Mouse (Mus musculus) spleen, postnatal 10 days (tissue): ENCODE measurements around the gene Slc39a3.
"Not testable (repeated sequence)": the region's sequence is repeated elsewhere in the genome, so short reads cannot be mapped to it uniquely, and the experiment has no call there.

Source experiments
- DNase-seq, 2 experiments: peaks; one replicate each; pipeline ENCODE4 v3.0.0; 2021 to 2022; ENCODE audit warnings: low spot score in 2 of 2

The Slc39a3 gene

DNA sequence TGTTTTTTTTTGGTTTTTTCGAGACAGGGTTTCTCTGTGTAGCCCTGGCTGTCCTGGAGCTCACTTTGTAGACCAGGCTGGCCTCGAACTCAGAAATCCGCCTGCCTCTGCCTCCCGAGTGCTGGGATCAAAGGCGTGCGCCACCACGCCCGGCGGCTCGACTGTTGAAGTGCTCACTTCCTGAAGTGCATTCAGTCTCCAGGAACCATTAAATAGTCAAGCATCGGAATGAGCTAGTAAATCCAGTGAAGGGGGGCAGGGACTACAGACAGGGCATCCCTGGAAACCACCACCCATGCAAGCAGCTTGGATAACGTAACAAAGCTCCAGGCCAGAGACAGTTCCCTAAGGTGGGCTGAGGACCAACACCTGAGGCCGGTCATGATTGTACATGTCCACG, 8.0 kb upstream of the Slc39a3 start:
- not testable (repeated sequence) for DNase-seq

GRCm38 (mm10) chr10:81041458-81042175, 4.4 kb upstream of the Slc39a3 start:
- peak; percentile 63 to 84 for DNase-seq

- peak in 1 of 2 experiments; percentile 71 for DNase-seq
These were observed 975 bp downstream of the Slc39a3 start for GRCm38 (mm10) chr10:81036251-81036650.

DNA sequence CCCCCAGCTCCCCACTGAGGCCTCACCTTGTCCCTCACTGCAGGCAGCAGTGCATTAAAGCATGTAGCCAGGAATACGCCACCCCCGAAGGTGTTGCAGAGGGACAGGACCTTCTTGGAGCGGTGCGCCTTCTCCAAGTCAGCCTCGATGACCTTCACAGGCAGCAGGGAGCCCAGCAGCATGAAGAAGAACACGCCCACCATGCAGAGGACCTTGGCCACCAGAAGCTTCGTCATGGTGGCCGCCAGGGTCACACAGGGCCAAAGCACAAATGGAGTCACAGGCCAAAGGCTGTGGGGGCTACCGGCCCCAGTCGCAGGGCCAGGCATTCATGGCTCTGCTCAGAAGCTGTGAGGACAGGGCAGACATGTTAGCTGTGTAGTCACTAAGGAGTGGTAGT, 3.6 kb downstream of the Slc39a3 start:
- no peak for DNase-seq

DNA sequence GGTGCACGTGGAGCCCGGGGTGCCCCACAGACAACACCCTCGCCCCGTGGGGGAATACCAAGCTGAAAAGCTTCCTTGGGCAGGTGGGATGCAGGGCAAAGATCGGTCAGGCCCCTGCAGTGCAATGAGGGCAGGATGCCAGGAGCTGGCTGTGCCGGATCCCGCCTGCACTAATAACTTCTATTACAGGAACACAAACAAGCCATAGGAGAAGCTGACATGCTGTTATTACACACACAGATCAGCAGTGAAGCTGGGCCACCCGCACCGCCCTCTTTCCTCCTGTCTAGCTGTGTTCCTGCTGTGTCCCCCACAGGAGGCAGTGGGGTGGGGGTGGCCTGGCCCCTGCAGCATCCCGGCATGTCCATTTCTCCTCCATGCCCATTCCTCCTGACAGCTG, 8.2 kb downstream of the Slc39a3 start:
- no peak for DNase-seq

DNA sequence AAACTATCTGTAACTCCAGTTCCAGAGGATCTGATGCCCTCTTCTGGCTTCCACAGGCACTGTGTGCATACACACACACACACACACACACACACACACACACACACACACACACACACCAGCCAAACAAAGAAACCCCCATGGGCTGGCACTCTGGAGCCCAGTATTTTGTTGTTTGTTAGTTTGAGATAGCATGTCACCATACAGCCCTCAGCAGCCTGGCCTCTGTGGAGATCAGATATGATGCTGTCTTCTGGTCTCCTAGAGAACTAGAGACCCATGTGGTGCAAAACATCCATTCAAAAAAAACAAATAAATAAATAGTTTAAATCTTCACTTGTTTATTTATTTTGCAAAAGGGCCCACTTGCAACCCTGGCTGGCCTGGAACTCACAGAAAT, 9.0 kb downstream of the Slc39a3 start:
- DNase-seq, result no peak

DNA sequence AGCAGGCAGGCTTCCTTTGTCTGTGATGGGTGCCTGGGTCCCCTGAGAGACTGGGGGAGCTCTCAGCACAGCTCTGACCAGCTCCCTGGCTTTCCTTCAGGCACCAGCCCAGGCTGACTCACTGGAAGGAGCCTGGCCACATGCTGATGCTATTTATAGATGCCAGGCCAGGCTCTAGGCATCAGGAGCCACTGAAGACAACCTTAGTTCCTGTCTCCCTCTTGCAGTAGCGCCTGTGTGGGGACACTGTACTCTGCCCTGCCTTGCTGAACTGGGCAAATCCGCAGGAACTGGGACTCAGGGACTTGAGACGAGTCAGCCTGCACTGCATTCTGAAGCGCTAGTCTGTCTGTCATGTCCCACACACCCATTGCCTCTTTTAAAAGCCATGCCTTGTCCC, 9.9 kb downstream of the Slc39a3 start:
- no peak for DNase-seq

DNA sequence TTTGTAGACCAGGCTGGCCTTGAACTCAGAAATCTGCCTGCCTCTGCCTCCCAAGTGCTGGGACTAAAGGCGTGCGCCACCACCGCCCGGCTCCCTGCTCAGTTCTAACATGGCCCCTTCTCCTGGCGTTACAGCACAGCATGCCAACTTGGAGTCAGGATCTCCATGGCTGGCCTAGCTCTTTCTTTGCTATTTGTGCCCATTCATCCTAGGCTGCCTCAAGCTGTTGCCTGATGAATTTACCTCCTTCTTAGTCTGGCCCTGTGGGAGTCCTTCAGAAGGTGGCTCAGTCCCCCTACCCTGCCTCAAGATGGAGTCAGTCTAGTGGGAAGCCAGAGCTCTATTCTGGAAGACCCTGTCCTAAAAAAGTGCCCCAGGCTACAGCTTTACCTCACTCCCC, 10.4 kb downstream of the Slc39a3 start:
- DNase-seq, result no peak

- no peak for DNase-seq
These were observed 11.5 kb downstream of the Slc39a3 start, which contains the start of gene Diras1 for GRCm38 (mm10) chr10:81025639-81026275. Diras1 (minus strand) TSS chr10:81025662.

DNA sequence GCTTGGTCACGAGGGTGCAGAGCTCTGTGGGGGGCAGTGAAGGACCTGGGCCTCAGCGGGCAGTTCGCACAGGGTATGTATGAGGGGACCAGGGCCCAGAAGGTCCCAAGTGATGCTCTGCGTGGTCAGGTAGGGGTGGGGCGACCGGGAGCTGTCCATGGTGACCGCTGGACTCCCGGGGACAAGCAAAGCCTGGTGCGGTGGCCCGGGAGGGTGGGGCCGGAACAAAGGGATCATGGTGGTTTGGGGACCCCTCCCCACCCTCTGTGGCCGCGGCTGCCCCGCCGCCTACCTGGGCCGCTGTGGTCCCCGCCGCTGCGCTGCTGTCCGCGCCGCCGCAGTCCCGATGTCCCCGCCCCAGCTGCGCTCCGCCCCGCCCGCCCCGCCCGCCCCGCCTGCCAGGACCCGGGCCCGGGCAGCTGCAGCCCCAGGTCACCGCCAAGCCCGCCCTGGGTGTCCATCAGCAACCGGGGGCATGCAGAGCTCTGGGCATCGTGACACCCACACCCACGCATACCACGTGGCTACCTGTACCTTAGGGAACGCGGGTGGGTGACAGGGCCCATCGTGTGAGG, 12.1 kb downstream of the Slc39a3 start:
- no peak for DNase-seq

GRCm38 (mm10) chr10:81024346-81024937, 12.8 kb downstream of the Slc39a3 start:
- no peak for DNase-seq

DNA sequence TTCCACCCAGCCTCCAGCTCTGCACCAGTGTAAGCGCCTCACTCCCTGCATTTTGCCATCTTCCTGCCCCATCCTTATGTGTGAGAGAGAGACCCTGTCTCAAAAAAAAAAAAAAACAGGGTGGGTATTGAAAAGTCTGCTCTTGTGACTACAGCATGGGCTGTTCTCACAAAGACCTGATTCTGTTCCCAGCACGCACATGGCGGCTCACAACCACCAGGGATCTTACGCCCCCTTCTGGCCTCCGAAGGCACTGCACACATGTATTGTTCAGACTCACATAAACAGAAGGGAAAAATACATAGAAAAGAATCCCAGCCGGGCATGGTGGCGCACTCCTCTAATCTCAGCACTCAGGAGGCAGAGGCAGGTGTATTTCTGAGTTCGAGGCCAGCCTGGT, 14.5 kb downstream of the Slc39a3 start:
- no peak for DNase-seq

GRCm38 (mm10) chr10:81021547-81022110, 15.6 kb downstream of the Slc39a3 start:
- no peak for DNase-seq

- no peak for DNase-seq
These were observed 17.0 kb downstream of the Slc39a3 start for GRCm38 (mm10) chr10:81020207-81020606.

DNA sequence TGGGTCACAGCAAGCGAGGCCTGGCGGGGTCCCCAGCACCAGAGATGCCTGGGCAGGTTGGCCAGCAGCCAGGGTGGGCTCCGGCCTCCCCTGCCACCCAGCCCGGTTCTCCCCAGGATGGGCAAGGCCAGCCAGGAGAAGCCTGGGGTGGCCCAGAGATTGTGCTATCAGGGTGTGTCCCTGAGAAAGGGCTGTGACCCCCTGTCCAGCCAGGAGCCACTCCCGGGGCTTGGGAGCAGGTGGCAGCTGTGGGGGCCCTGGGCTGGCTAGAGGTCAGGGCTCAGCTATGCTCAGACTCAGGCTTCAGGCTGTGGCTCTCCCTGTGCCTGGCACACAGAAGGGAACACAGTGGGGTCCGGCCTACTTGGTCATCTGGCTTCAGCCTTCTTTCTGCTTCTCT, 17.5 kb downstream of the Slc39a3 start:
- no peak for DNase-seq

- peak in 1 of 2 experiments; percentile 65 for DNase-seq
These were observed 18.9 kb downstream of the Slc39a3 start for GRCm38 (mm10) chr10:81018326-81018725.

GRCm38 (mm10) chr10:81016645-81017044, 20.6 kb downstream of the Slc39a3 start:
- peak; percentile 59 to 82 for DNase-seq

- no peak for DNase-seq
These were observed 21.6 kb downstream of the Slc39a3 start for GRCm38 (mm10) chr10:81015666-81016065.

- DNase-seq, result peak; percentile 73 to 93
These were observed 22.5 kb downstream of the Slc39a3 start, which contains the start of gene Gng7 for GRCm38 (mm10) chr10:81014393-81015384. Gng7 (minus strand) TSS chr10:81014945.

- DNase-seq, result no peak
These were observed 26.4 kb downstream of the Slc39a3 start for GRCm38 (mm10) chr10:81010851-81011250.

DNA sequence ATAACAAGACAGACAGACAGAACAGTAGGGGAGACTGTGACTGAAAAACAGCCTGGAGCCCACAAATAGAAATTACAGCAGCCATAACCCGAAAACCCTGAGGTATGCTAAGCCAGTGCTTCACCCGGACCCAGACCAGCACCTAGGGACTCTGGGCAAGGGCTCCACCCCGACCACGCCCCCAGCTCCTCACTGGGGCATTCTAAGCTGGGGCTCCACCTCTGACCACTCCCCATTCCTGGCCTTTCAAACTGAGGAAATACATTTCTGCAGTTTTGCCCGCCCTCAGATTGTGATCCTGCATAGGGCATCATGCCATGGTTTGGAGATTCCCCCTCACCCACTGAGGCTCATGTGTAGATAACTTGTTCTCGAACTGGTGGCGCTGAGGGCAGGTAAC, 30.0 kb downstream of the Slc39a3 start:
- peak in 1 of 2 experiments; percentile 48 for DNase-seq
